Mouse (Mus musculus) neutrophil, adult 83 days (primary cell): ENCODE results near the gene Hacd4. TPM values are rescaled to one million over a fixed set of nuclear protein-coding genes. Genes with fewer than 3 reads are reported as not detected.

ENCODE experiments used
- total RNA-seq, 2 experiments: library from RNA; stranded (reverse); gene quantifications; one replicate each; pipeline ENCODE4 v1.2.4; 2023

Hacd4 gene
- total RNA-seq = 10 to 100 TPM; 80.1 to 87.5 TPM

GRCm38 (mm10) chr4:88438326-88438989, at the start of gene Hacd4:
Gene Hacd4 (minus strand): TSS chr4:88438928.

Other genes starting within 250 kb of the Hacd4 start
- gene Ifnb1, start 83.8 kb upstream of the Hacd4 start, total RNA-seq = not detected
- not detected for gene Ifna15, start 119.3 kb upstream of the Hacd4 start, total RNA-seq
- not detected for gene Ifna14, start 132.9 kb upstream of the Hacd4 start, total RNA-seq
- not detected for gene Ifna9, start 153.5 kb upstream of the Hacd4 start, total RNA-seq
- not detected for gene Ifna12, start 164.4 kb upstream of the Hacd4 start, total RNA-seq
- not detected for gene C87499, start 195.5 kb upstream of the Hacd4 start, total RNA-seq
- gene Ifna13, start 205.5 kb upstream of the Hacd4 start, total RNA-seq = not detected
- not detected for gene Ifna16, start 238.0 kb upstream of the Hacd4 start, total RNA-seq
- not detected for gene Ifna2, start 245.0 kb upstream of the Hacd4 start, total RNA-seq